Comparison of ENCODE assay signal across 8 mouse cellular contexts in genomic region chr2:26285804-26286203, GRCm38 (mm10).
DNase-seq lines count a peak whose midpoint lies in the region.

No protein-coding gene starts in this region.

- DNase-seq in cerebellum, postnatal 25 days = peak; percentile 73 to 83
- DNase-seq in cerebellum, adult 8-10 months = no peak
- DNase-seq in kidney, adult 9 months = peak; percentile 11
- DNase-seq in kidney, adult 11 months = no peak
- peak; percentile 36 for DNase-seq in right cerebral cortex, postnatal 4 days
- no peak for DNase-seq in right cerebral cortex, postnatal 36 days (ENCODE audit: low spot score in 2 of 2)
- DNase-seq in spleen, adult 12 weeks (ENCODE audit: low spot score) = no peak
- no peak for DNase-seq in T-cell, adult 2 months (ENCODE audit: low spot score)

Comparison
In these comparisons a context has a peak if more than half of its experiments do, and no peak if none do; other contexts are left out.
1. DNase-seq: peak in cerebellum, postnatal 25 days (2 of 2), kidney, adult 9 months (single experiment) and right cerebral cortex, postnatal 4 days (single experiment); none in cerebellum, adult 8-10 months (single experiment), kidney, adult 11 months (single experiment), right cerebral cortex, postnatal 36 days (0 of 2), spleen, adult 12 weeks (single experiment) and T-cell, adult 2 months (single experiment).